Mouse (Mus musculus) MEL (cell line): ENCODE data around the gene Camk1d. TPM values are rescaled to one million over a fixed set of nuclear protein-coding genes. Genes with fewer than 3 reads are reported as not detected.

Experiments
- DNase-seq: peaks from one replicate; pipeline ENCODE4 v3.0.0; 2011; ENCODE audit warnings: low read depth, low spot score
- H3K27ac ChIP-seq: 2 replicates; pipeline ENCODE4 v1.5.1; 2012; ENCODE audit warnings: low read depth, mild to moderate bottlenecking, control low read depth, low read length, moderate library complexity; ENCODE audit not compliant: control insufficient read depth
- H3K27me3 ChIP-seq, 2 experiments: fragments of 150-350 bp in 1 of 2; sonication (generic) in 1 of 2; 2 replicates each; pipeline ENCODE4 v1.6.1; 2012; ENCODE audit warnings: low read length in 2 of 2, mild to moderate bottlenecking in 2 of 2, improper control_type of control experiment in 1 of 2, moderate library complexity in 1 of 2; ENCODE audit not compliant: insufficient read depth in 2 of 2, control insufficient read depth in 1 of 2
- H3K36me3 ChIP-seq, 2 experiments: 2 replicates each; pipeline ENCODE4 v1.6.1; 2012 to 2014; ENCODE audit warnings: low read length in 2 of 2, improper control_type of control experiment in 1 of 2, inconsistent platforms in 1 of 2, mild to moderate bottlenecking in 1 of 2; ENCODE audit not compliant: insufficient read depth in 2 of 2, control insufficient read depth in 1 of 2
- H3K4me1 ChIP-seq, 2 experiments: fragments of 150-350 bp in 1 of 2; sonication (generic) in 1 of 2; 2 replicates each; pipeline ENCODE4 v1.6.1; 2012; ENCODE audit warnings: low read length in 2 of 2, improper control_type of control experiment in 1 of 2, mild to moderate bottlenecking in 1 of 2; ENCODE audit not compliant: insufficient read depth in 2 of 2, control insufficient read depth in 1 of 2
- H3K4me3 ChIP-seq, 2 experiments: fragments of 150-350 bp in 1 of 2; sonication (generic) in 1 of 2; 2 replicates each; pipeline ENCODE4 v1.5.1; 2012; ENCODE audit warnings: low read depth in 2 of 2, low read length in 2 of 2, mild to moderate bottlenecking in 2 of 2, moderate library complexity in 2 of 2, control low read depth in 1 of 2, improper control_type of control experiment in 1 of 2; ENCODE audit not compliant: control insufficient read depth in 1 of 2, insufficient read depth in 1 of 2
- H3K79me2 ChIP-seq: 2 replicates; pipeline ENCODE4 v1.6.1; 2012; ENCODE audit warnings: mild to moderate bottlenecking, low read length, moderate library complexity; ENCODE audit not compliant: control insufficient read depth, poor library complexity, insufficient read depth
- H3K9ac ChIP-seq: 2 replicates; pipeline ENCODE4 v1.6.1; 2012; ENCODE audit warnings: low read depth, mild to moderate bottlenecking, control low read depth, low read length, moderate library complexity; ENCODE audit not compliant: control insufficient read depth, poor library complexity, severe bottlenecking
- H3K9me3 ChIP-seq: fragments of 150-350 bp; sonication (generic); replicated peaks from 2 replicates; pipeline ENCODE4 v1.6.1; 2012; ENCODE audit warnings: mild to moderate bottlenecking, low read length, improper control_type of control experiment, moderate library complexity; ENCODE audit not compliant: insufficient read depth
- BHLHE40 ChIP-seq: IDR thresholded peaks from 2 replicates; pipeline ENCODE4 v1.6.1; 2012; ENCODE audit warnings: low read depth, mild to moderate bottlenecking, inconsistent platforms, low read length, improper control_type of control experiment, borderline replicate concordance
- CHD2 ChIP-seq: IDR thresholded peaks from 2 replicates; pipeline ENCODE4 v1.6.1; 2011; ENCODE audit warnings: low read length, improper control_type of control experiment
- CTCF ChIP-seq, 3 experiments: IDR thresholded peaks in 2 of 3; conservative IDR thresholded peaks in 1 of 3; 2 replicates each; pipeline ENCODE4 v1.5.1; 2011 to 2012; ENCODE audit warnings: low read length in 3 of 3, low read depth in 2 of 3, mild to moderate bottlenecking in 2 of 3, improper control_type of control experiment in 1 of 3, inconsistent platforms in 1 of 3, mixed read lengths in 1 of 3, moderate library complexity in 1 of 3; ENCODE audit not compliant: control insufficient read depth in 1 of 3, insufficient read depth in 1 of 3, poor library complexity in 1 of 3, severe bottlenecking in 1 of 3
- E2F4 ChIP-seq: IDR thresholded peaks from 2 replicates; pipeline ENCODE4 v1.6.1; 2011; ENCODE audit warnings: low read depth, low read length, improper control_type of control experiment, borderline replicate concordance
- ELF1 ChIP-seq: IDR thresholded peaks from 2 replicates; pipeline ENCODE4 v1.6.1; 2014; ENCODE audit warnings: low read depth, mild to moderate bottlenecking, inconsistent platforms, low read length, improper control_type of control experiment, moderate library complexity
- ETS1 ChIP-seq: IDR thresholded peaks from 2 replicates; pipeline ENCODE4 v1.6.1; 2012; ENCODE audit warnings: low read depth, mild to moderate bottlenecking, inconsistent platforms, low read length, improper control_type of control experiment, moderate library complexity
- GABPA ChIP-seq: IDR thresholded peaks from 2 replicates; pipeline ENCODE4 v1.6.1; 2012; ENCODE audit warnings: low read depth, mild to moderate bottlenecking, inconsistent platforms, low read length, improper control_type of control experiment, moderate library complexity
- GATA1 ChIP-seq: IDR thresholded peaks from 2 replicates; pipeline ENCODE4 v1.6.1; 2011; ENCODE audit warnings: low read depth, low read length, improper control_type of control experiment
- JUND ChIP-seq: IDR thresholded peaks from 2 replicates; pipeline ENCODE4 v1.6.1; 2011; ENCODE audit warnings: low read depth, mild to moderate bottlenecking, improper control_type of control experiment, low read length
- MAX ChIP-seq: IDR thresholded peaks from 2 replicates; pipeline ENCODE4 v1.6.1; 2011; ENCODE audit warnings: low read length, improper control_type of control experiment
- MXI1 ChIP-seq: IDR thresholded peaks from 2 replicates; pipeline ENCODE4 v1.6.1; 2011; ENCODE audit warnings: mild to moderate bottlenecking, low read depth, low read length, improper control_type of control experiment
- MYB ChIP-seq: IDR thresholded peaks from 2 replicates; pipeline ENCODE4 v1.6.1; 2011; ENCODE audit warnings: mild to moderate bottlenecking, low read depth, low read length, improper control_type of control experiment
- NELFE ChIP-seq: IDR thresholded peaks from 2 replicates; pipeline ENCODE4 v1.6.1; 2011; ENCODE audit warnings: low read depth, low read length, improper control_type of control experiment
- POLR2A ChIP-seq, 2 experiments: IDR thresholded peaks; 2 replicates each; pipeline ENCODE4 v1.6.1; 2011 to 2012; ENCODE audit warnings: low read length in 2 of 2, mild to moderate bottlenecking in 2 of 2, control low read depth in 1 of 2, improper control_type of control experiment in 1 of 2, low read depth in 1 of 2, moderate library complexity in 1 of 2; ENCODE audit not compliant: control insufficient read depth in 1 of 2, insufficient read depth in 1 of 2, poor library complexity in 1 of 2
- POLR2AphosphoS2 ChIP-seq: IDR thresholded peaks from 2 replicates; pipeline ENCODE4 v1.6.1; 2011; ENCODE audit warnings: low read length, improper control_type of control experiment
- POLR2AphosphoS5 ChIP-seq: IDR thresholded peaks from 2 replicates; pipeline ENCODE4 v1.6.1; 2012; ENCODE audit warnings: low read depth, borderline replicate concordance, mild to moderate bottlenecking, inconsistent platforms, low read length, moderate library complexity, mixed read lengths
- RCOR1 ChIP-seq: IDR thresholded peaks from 2 replicates; pipeline ENCODE4 v1.6.1; 2012; ENCODE audit warnings: low read depth, mild to moderate bottlenecking, inconsistent platforms, low read length, improper control_type of control experiment
- SMC3 ChIP-seq: IDR thresholded peaks from 2 replicates; pipeline ENCODE4 v1.6.1; 2011; ENCODE audit warnings: low read depth, low read length, improper control_type of control experiment
- TBP ChIP-seq: IDR thresholded peaks from 2 replicates; pipeline ENCODE4 v1.8.0; 2011; ENCODE audit warnings: low read depth, low read length, improper control_type of control experiment
- USF1 ChIP-seq: IDR thresholded peaks from 2 replicates; pipeline ENCODE4 v1.6.1; 2014; ENCODE audit warnings: low read depth, mild to moderate bottlenecking, inconsistent platforms, low read length, improper control_type of control experiment, moderate library complexity
- USF2 ChIP-seq, 2 experiments: IDR thresholded peaks; 2 replicates each; pipeline ENCODE4 v1.6.1; 2011 to 2012; ENCODE audit warnings: improper control_type of control experiment in 2 of 2, low read length in 2 of 2, borderline replicate concordance in 1 of 2, inconsistent platforms in 1 of 2, low read depth in 1 of 2, mild to moderate bottlenecking in 1 of 2; ENCODE audit not compliant: insufficient read depth in 1 of 2
- ZC3H11A ChIP-seq: IDR thresholded peaks from 2 replicates; pipeline ENCODE4 v1.6.1; 2012; ENCODE audit warnings: low read depth, mild to moderate bottlenecking, inconsistent platforms, low read length, improper control_type of control experiment
- ZKSCAN1 ChIP-seq: IDR thresholded peaks from 2 replicates; pipeline ENCODE4 v1.6.1; 2012; ENCODE audit warnings: low read depth, mild to moderate bottlenecking, inconsistent platforms, low read length, improper control_type of control experiment, moderate library complexity
- polyA plus RNA-seq, 2 experiments: library from polyadenylated mRNA; stranded (reverse) in 1 of 2; unstranded in 1 of 2; fragments of >175 nt in 1 of 2; fragments of >200 nt in 1 of 2; gene quantifications; 2 replicates each; pipeline versions ENCODE4 v1.2.1 to v1.2.4; 2012; ENCODE audit warnings: low replicate concordance in 2 of 2, low read depth in 1 of 2; ENCODE audit not compliant: insufficient read length in 2 of 2, insufficient read depth in 1 of 2, missing spikeins in 1 of 2
- total RNA-seq: library from RNA; depleted of rRNA; stranded (reverse); fragments of 300-350 nt; gene quantifications from 2 replicates; pipeline ENCODE4 v1.2.3, GENCODE M21; 2012

Gene Camk1d
- total and polyA plus RNA-seq, 3 experiments = 2.9 to 4.4 TPM; not detected in 1

DNA sequence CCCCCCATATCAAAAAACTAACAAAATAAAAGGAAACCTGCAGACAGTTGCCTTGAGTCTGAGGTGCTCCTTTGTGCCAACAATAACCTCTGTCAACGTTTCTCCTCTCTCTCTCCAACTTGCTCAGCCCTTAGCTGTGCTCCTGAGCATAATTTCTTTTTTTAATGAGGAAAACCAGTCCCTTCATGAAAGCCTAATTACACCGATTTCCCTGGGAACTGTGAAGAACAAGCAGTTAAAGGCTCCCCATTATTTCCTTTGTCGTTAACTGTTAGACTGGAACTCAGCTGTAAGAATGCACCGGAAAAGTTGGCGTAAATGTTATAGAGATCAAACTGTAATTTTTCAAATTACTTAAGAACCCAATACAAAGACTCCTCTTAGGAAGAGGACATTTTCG lies 316.3 kb downstream of the Camk1d start:
- no peaks in the 10 kb centered on the region for H3K27me3 ChIP-seq
- 0 out of 4 replicates have a peak, but pooled peaks cover 0 to 4% of the 10 kb centered on the region in 2 experiments for H3K4me1 ChIP-seq
- H3K9ac ChIP-seq = no peak overlapping the region
- no peak overlapping the region for H3K27ac ChIP-seq
- H3K4me3 ChIP-seq = no peak overlapping the region
- H3K36me3 ChIP-seq = no peaks in the 10 kb centered on the region
- no peak for TF ChIP-seq USF1
- no peak for TF ChIP-seq JUND
- no peak for TF ChIP-seq ELF1
- no peak for TF ChIP-seq POLR2A (IDR thresholded peaks at IDR 0.05; ENCODE audit: control insufficient read depth in 1 of 2, insufficient read depth in 1 of 2, low read depth in 1 of 2, low read length in 2 of 2, poor library complexity in 1 of 2)
- TF ChIP-seq POLR2AphosphoS2 = no peak
- TF ChIP-seq E2F4 = no peak
- TF ChIP-seq ETS1 = no peak
- TF ChIP-seq MYB = no peak
- TF ChIP-seq NELFE = no peak
- no peak for TF ChIP-seq SMC3
- no peak for TF ChIP-seq GABPA
- TF ChIP-seq ZKSCAN1 = no peak
- no peak for TF ChIP-seq CTCF (IDR thresholded peaks at IDR 0.05 in 2 of 3, conservative IDR thresholded peaks at IDR 0.05 in 1 of 3; ENCODE audit: control insufficient read depth in 1 of 3, insufficient read depth in 1 of 3, low read depth in 2 of 3, low read length in 3 of 3, poor library complexity in 1 of 3, severe bottlenecking in 1 of 3)
- no peak for TF ChIP-seq RCOR1
- no peak for TF ChIP-seq BHLHE40
- TF ChIP-seq GATA1 = no peak
- TF ChIP-seq POLR2AphosphoS5 = no peak
- DNase-seq = no peak
- H3K9me3 ChIP-seq = no peaks in the 10 kb centered on the region
- H3K79me2 ChIP-seq = no peaks in the 10 kb centered on the region

DNA sequence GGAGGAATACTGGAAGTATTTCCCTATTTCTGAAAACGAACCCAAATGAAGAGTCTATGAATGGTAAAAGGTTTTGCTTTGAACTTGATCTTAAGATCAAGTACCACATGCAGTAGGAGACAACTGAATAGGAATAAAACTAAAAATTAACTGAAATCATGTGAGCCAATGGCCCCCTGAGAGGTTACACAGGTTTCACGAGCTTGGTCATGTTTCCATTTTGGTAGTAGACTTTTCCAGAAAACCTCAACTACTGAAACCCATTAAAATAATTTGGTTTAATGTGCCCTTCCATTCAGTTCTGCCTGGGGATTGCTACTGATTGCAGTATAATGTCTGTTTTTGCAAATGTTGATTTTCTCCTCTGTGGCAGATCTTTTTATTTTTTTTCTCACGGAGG lies 316.8 kb downstream of the Camk1d start:
- Histone ChIP-seq H3K79me2 (no peaks in the 10 kb centered on the region), H3K9ac (no peak overlapping the region), H3K27me3 (no peaks in the 10 kb centered on the region), H3K4me1 (0 out of 4 replicates have a peak, but pooled peaks cover 0 to 4% of the 10 kb centered on the region in 2 experiments), H3K36me3 (no peaks in the 10 kb centered on the region)
- no peak for DNase-seq
- no peak for TF ChIP-seq MXI1
- TF ChIP-seq GABPA = no peak
- TF ChIP-seq NELFE = no peak
- TF ChIP-seq TBP = no peak
- TF ChIP-seq USF2 (IDR thresholded peaks at IDR 0.05; ENCODE audit: borderline replicate concordance in 1 of 2, insufficient read depth in 1 of 2, low read depth in 1 of 2, low read length in 2 of 2) = no peak
- no peak for TF ChIP-seq ZC3H11A
- no peak for TF ChIP-seq MAX
- no peak for TF ChIP-seq CHD2
- TF ChIP-seq ETS1 = no peak
- TF ChIP-seq, all 39 proteins: peak for 0
- Histone ChIP-seq H3K4me3 (no peak overlapping the region), H3K9me3 (no peaks in the 10 kb centered on the region), H3K27ac (no peak overlapping the region)
